Mouse (Mus musculus) lung, adult 2 months (tissue): ENCODE data around the gene Hist1h3d.
"Not testable (repeated sequence)": the region's sequence is repeated elsewhere in the genome, so short reads cannot be mapped to it uniquely, and the experiment has no call there.

Experiments used
- CTCF ChIP-seq: fragments of 200-500 bp; IDR thresholded peaks from 2 replicates; pipeline ENCODE4 v1.5.1; 2011; ENCODE audit warnings: mild to moderate bottlenecking, low read length, control low read depth; ENCODE audit not compliant: insufficient read depth
- POLR2A ChIP-seq: fragments of 200-500 bp; IDR thresholded peaks from 2 replicates; pipeline ENCODE4 v1.6.1; 2011; ENCODE audit warnings: low read depth, mild to moderate bottlenecking, control low read depth, low read length, borderline replicate concordance; ENCODE audit errors: extremely low read depth

- not testable (repeated sequence) for TF ChIP-seq POLR2A, CTCF
Observed at GRCm38 (mm10) chr13:23544787-23545120, 30.8 kb upstream of the Hist1h3d start.
